Mouse (Mus musculus) ES-E14 (cell line): ENCODE measurements around the gene Capzb.

ENCODE experiments used
- HCFC1 ChIP-seq: IDR thresholded peaks from 2 replicates; pipeline ENCODE4 v1.6.1; 2012; ENCODE audit warnings: low read length, inconsistent platforms, borderline replicate concordance; ENCODE audit not compliant: insufficient read depth
- MAFK ChIP-seq: IDR thresholded peaks from 2 replicates; pipeline ENCODE4 v1.6.1; 2014; ENCODE audit warnings: mild to moderate bottlenecking, low read depth, low read length, inconsistent platforms; ENCODE audit not compliant: insufficient read depth

GRCm38 (mm10) chr4:139276411-139276810 is 83.7 kb downstream of the Capzb start:
- no peak for TF ChIP-seq MAFK
- TF ChIP-seq HCFC1: no peak
